Mouse (Mus musculus) frontal cortex, postnatal 25 days (tissue): ENCODE measurements at regions not wholly inside any gene's neighbourhood (a gene's known extent, or its start where the extent isn't known, plus 50 kb on each side); places are given as distances from the start of the nearest gene placed in this dataset.
"Not testable (repeated sequence)": the region's sequence is repeated elsewhere in the genome, so short reads cannot be mapped to it uniquely, and the experiment has no call there.

Experiments used
- DNase-seq, 2 experiments: peaks; one replicate each; pipeline ENCODE4 v3.0.0; 2022; ENCODE audit warnings: low spot score in 2 of 2

- no peak for DNase-seq
Observed at GRCm38 (mm10) chr4:23567827-23568226, 928.4 kb upstream of the Mms22l start.

GRCm38 (mm10) chr4:23573013-23573412 lies 923.2 kb upstream of the Mms22l start:
- no peak for DNase-seq

GRCm38 (mm10) chr4:23587412-23587811 lies 908.8 kb upstream of the Mms22l start:
- DNase-seq = no peak

- DNase-seq = no peak
Observed at GRCm38 (mm10) chr4:23590883-23591282, 905.4 kb upstream of the Mms22l start.

GRCm38 (mm10) chr4:23591593-23591992 lies 904.7 kb upstream of the Mms22l start:
- DNase-seq = no peak

- no peak for DNase-seq
Observed at GRCm38 (mm10) chr4:23600070-23600469, 896.2 kb upstream of the Mms22l start.

GRCm38 (mm10) chr4:23601426-23602293 lies 894.6 kb upstream of the Mms22l start:
- no peak for DNase-seq

- DNase-seq = no peak
Observed at GRCm38 (mm10) chr4:23602294-23602932, 893.8 kb upstream of the Mms22l start.

GRCm38 (mm10) chr4:23607348-23607747 lies 888.9 kb upstream of the Mms22l start:
- no peak for DNase-seq

- DNase-seq = no peak
Observed at GRCm38 (mm10) chr4:23621208-23621607, 875.0 kb upstream of the Mms22l start.

- no peak for DNase-seq
Observed at GRCm38 (mm10) chr4:23622231-23622630, 874.0 kb upstream of the Mms22l start.

GRCm38 (mm10) chr4:23636231-23636928 lies 859.9 kb upstream of the Mms22l start:
- no peak for DNase-seq

- DNase-seq = no peak
Observed at GRCm38 (mm10) chr4:23636929-23637235, 859.4 kb upstream of the Mms22l start.

- not testable (repeated sequence) for DNase-seq
Observed at GRCm38 (mm10) chr4:23656671-23657070, 839.6 kb upstream of the Mms22l start.

- DNase-seq = no peak
Observed at GRCm38 (mm10) chr4:23668896-23669295, 827.4 kb upstream of the Mms22l start.

- DNase-seq = no peak
Observed at GRCm38 (mm10) chr4:23703626-23704025, 792.6 kb upstream of the Mms22l start.

- no peak for DNase-seq
Observed at GRCm38 (mm10) chr4:23710716-23711115, 785.5 kb upstream of the Mms22l start.

- no peak for DNase-seq
Observed at GRCm38 (mm10) chr4:23713781-23714415, 782.4 kb upstream of the Mms22l start.

GRCm38 (mm10) chr4:23727846-23728245 lies 768.4 kb upstream of the Mms22l start:
- DNase-seq = no peak

- DNase-seq = no peak
Observed at GRCm38 (mm10) chr4:23732471-23732870, 763.8 kb upstream of the Mms22l start.

- DNase-seq = no peak
Observed at GRCm38 (mm10) chr4:23744079-23744478, 752.2 kb upstream of the Mms22l start.

- DNase-seq = no peak
Observed at GRCm38 (mm10) chr4:23758005-23758404, 738.2 kb upstream of the Mms22l start.
